Mouse (Mus musculus) kidney, embryonic 14.5 days (tissue): ENCODE data around the gene Tyrobp. TPM values are rescaled to one million over a fixed set of nuclear protein-coding genes. Genes with fewer than 3 reads are reported as not detected.

Experiments
- ATAC-seq: fragments of 200-750 bp; cut with Nextera tagmentation; 2 replicates; pipeline ENCODE4 v1.8.0; 2017; ENCODE audit warnings: moderate number of reproducible peaks, mild to moderate bottlenecking, moderate TSS enrichment, moderate library complexity; ENCODE audit not compliant: low FRiP score, low TSS enrichment
- H3K27ac ChIP-seq: fragments of 300-500 bp; sonication (generic); 2 replicates; pipeline ENCODE4 v1.5.1; 2014; ENCODE audit warnings: low read depth, mild to moderate bottlenecking, low read length, moderate library complexity, mixed read lengths
- H3K27me3 ChIP-seq: fragments of 300-500 bp; sonication (generic); 2 replicates; pipeline ENCODE4 v1.6.1; 2014; ENCODE audit warnings: mild to moderate bottlenecking, low read length; ENCODE audit not compliant: control insufficient read depth, insufficient read depth
- H3K36me3 ChIP-seq: fragments of 300-500 bp; sonication (generic); 2 replicates; pipeline ENCODE4 v1.6.1; 2014; ENCODE audit warnings: low read length, mixed read lengths; ENCODE audit not compliant: control insufficient read depth, insufficient read depth
- H3K4me1 ChIP-seq: fragments of 300-500 bp; sonication (generic); 2 replicates; pipeline ENCODE4 v1.6.1; 2014; ENCODE audit warnings: low read length, mixed read lengths; ENCODE audit not compliant: control insufficient read depth, insufficient read depth
- H3K4me2 ChIP-seq: fragments of 300-500 bp; sonication (generic); replicated peaks from 2 replicates; pipeline ENCODE4 v1.6.1; 2014; ENCODE audit warnings: low read depth, mild to moderate bottlenecking, low read length
- H3K4me3 ChIP-seq: fragments of 300-500 bp; sonication (generic); 2 replicates; pipeline ENCODE4 v1.5.1; 2014; ENCODE audit warnings: mild to moderate bottlenecking, low read length
- H3K9ac ChIP-seq: fragments of 300-500 bp; sonication (generic); 2 replicates; pipeline ENCODE4 v1.6.1; 2014; ENCODE audit warnings: low read depth, mild to moderate bottlenecking, low read length, moderate library complexity
- H3K9me3 ChIP-seq: fragments of 300-500 bp; sonication (generic); 2 replicates; pipeline ENCODE4 v1.6.1; 2016; ENCODE audit warnings: low read length; ENCODE audit not compliant: control insufficient read depth
- WGBS: fragments of 180-500 bp; shearing (Covaris S2); extraction: QIAGEN DNeasy Blood & Tissue Kit; methylation state at CpG from one replicate; pipeline ENCODE4 v1.1.7; 2014; 5-methylcytosine and 5-hydroxymethylcytosine counted together
- polyA plus RNA-seq: library from polyadenylated mRNA; unstranded; fragments of >200 nt; fragmentation: Nextera tagmentation; extraction: Ambion mirVana; gene quantifications from 2 replicates; pipeline ENCODE4 v1.2.1, GENCODE M21; 2014

Tyrobp gene
- polyA plus RNA-seq, 1 experiment from 2014 or later: 23.8 TPM

- Histone ChIP-seq H3K4me3 (no peak overlapping the region), H3K27me3 (peaks cover 37% of the 10 kb centered on the region), H3K4me1 (no peaks in the 10 kb centered on the region), H3K36me3 (no peaks in the 10 kb centered on the region), H3K9ac (no peak overlapping the region), H3K9me3 (0 out of 2 replicates have a peak, but pooled peaks cover 4% of the 10 kb centered on the region), H3K4me2 (no peak overlapping the region), H3K27ac (no peak overlapping the region)
- 71% methylated on average over 7 of the region's 7 CpGs for WGBS
- no peak for ATAC-seq
Observed at GRCm38 (mm10) chr7:30450241-30450640, 36.7 kb downstream of the Tyrobp start.

DNA sequence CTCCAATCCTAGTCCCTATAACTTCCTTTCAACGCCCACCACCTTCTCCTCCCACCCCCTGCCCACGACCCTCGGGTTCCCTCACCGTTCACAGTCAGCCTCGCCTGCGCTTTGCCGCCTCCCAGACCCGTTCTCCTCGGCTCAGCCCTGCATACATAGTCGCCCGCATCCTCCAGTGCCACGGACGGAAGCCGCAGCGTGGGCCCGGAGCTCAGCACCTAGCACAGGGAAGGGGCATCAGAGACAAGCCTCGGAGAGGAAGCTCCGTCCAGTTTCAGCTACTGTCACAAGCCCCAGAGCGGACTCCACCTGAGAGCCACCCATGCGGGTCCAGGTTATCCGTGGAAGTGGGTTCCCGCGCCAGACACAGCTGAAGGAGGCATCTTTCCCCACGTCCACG, 39.8 kb downstream of the Tyrobp start:
- Histone ChIP-seq H3K4me2 (peak overlapping the region; percentile 15), H3K27ac (no peak overlapping the region), H3K4me3 (no peak overlapping the region), H3K27me3 (peaks cover 65% of the 10 kb centered on the region), H3K36me3 (no peaks in the 10 kb centered on the region), H3K9me3 (no peaks in the 10 kb centered on the region), H3K4me1 (peaks cover 7% of the 10 kb centered on the region; the same call in 1 of the 2 replicates), H3K9ac (no peak overlapping the region)
- no peak for ATAC-seq
- 13% methylated on average over 25 of the region's 25 CpGs for WGBS

DNA sequence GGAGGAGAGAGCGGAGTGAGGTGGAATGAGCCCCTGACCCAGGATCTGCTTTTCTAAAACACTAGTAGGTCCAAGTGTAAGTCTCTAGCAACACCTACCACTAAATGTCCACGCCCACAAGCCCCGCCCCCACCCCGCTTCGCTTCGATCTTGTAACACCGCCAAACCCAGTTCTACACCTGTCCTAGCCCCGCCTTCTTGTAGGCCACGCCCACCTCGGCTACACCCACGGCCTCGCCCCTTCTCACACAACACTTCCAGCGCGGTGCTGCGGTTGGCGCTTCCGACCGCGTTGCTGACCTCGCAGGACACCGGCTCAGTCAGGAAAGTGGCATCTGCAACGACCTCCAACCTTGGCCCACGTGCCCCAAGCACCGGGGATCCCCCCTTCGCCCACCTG, 40.2 kb downstream of the Tyrobp start:
- 2% methylated on average over 25 of the region's 25 CpGs for WGBS
- peak overlapping the region; percentile 15 for H3K4me2 ChIP-seq
- H3K27me3 ChIP-seq: peaks cover 69% of the 10 kb centered on the region
- no peaks in the 10 kb centered on the region for H3K9me3 ChIP-seq
- H3K4me3 ChIP-seq: peak overlapping the region; percentile 10; the same call in 1 of the 2 replicates
- peaks cover 7% of the 10 kb centered on the region; the same call in 1 of the 2 replicates for H3K4me1 ChIP-seq
- peak; percentile 43; the same call in 1 of the 2 replicates for ATAC-seq
- H3K36me3 ChIP-seq: no peaks in the 10 kb centered on the region
- H3K9ac ChIP-seq: no peak overlapping the region
- H3K27ac ChIP-seq: no peak overlapping the region

DNA sequence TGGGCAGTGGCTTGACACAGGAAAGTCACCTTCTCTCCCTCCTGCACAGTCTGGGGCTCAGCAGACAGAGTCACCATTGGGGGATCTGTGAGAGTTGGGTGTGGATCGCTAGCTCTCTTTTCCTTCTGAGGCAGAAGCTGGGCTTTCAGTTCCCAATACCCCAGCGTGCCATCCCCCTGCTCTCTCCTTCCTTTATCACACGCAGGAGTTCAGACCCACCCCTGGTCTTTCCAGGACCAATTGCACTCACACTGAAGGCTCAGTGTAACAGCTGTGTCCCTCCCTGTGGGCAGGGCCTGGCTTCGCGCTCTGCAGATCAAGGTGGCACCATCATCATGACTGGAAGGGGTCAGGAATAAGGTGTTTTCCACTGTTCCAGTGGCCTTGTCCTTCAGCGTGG, 40.7 kb downstream of the Tyrobp start:
- 2% methylated on average over 6 of the region's 6 CpGs for WGBS
- no peak for ATAC-seq
- H3K27ac ChIP-seq: no peak overlapping the region
- H3K27me3 ChIP-seq: peaks cover 74% of the 10 kb centered on the region
- 0 out of 2 replicates have a peak overlapping the region, but pooled peaks have one; percentile 15 for H3K4me2 ChIP-seq
- 0 out of 2 replicates have a peak overlapping the region, but pooled peaks have one; percentile 10 for H3K4me3 ChIP-seq
- H3K4me1 ChIP-seq: peaks cover 7% of the 10 kb centered on the region; the same call in 1 of the 2 replicates
- no peaks in the 10 kb centered on the region for H3K9me3 ChIP-seq
- no peak overlapping the region for H3K9ac ChIP-seq
- H3K36me3 ChIP-seq: no peaks in the 10 kb centered on the region

DNA sequence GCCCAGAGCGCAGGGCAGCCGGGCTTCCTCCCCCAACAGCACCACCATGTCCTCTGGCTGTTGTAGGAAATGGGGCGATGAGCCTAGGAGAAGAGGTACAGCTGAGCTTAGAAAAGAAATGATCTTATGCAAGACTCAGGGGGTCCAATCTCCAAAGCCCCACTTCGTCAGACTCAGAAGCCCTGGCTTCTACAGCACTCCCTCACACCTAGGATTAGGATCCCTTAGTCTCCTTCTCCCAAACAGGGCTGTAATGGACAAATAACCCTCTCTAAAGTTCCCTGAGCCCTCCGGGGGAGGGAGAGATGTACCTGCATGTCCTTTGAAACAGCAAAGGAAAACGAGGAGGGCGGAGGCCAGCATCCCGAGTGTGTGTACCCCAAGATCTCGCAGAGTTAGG, 42.9 kb downstream of the Tyrobp start:
- 0% methylated on average over 9 of the region's 9 CpGs for WGBS
- H3K4me1 ChIP-seq: peaks cover 7% of the 10 kb centered on the region; the same call in 1 of the 2 replicates
- H3K9me3 ChIP-seq: no peaks in the 10 kb centered on the region
- peaks cover 90% of the 10 kb centered on the region for H3K27me3 ChIP-seq
- H3K36me3 ChIP-seq: no peaks in the 10 kb centered on the region
- H3K27ac ChIP-seq: no peak overlapping the region
- H3K4me3 ChIP-seq: no peak overlapping the region
- no peak overlapping the region for H3K9ac ChIP-seq
- no peak for ATAC-seq
- no peak overlapping the region for H3K4me2 ChIP-seq

GRCm38 (mm10) chr7:30456911-30457628, 43.5 kb downstream of the Tyrobp start:
- Histone ChIP-seq H3K4me1 (peaks cover 7% of the 10 kb centered on the region; the same call in 1 of the 2 replicates), H3K27me3 (peaks cover 96% of the 10 kb centered on the region), H3K4me3 (no peak overlapping the region; the same call in 1 of the 2 replicates), H3K27ac (no peak overlapping the region), H3K4me2 (no peak overlapping the region; the same call in 1 of the 2 replicates), H3K9me3 (no peaks in the 10 kb centered on the region), H3K36me3 (no peaks in the 10 kb centered on the region), H3K9ac (no peak overlapping the region)
- WGBS: 2% methylated on average over 31 of the region's 31 CpGs
- ATAC-seq: no peak

DNA sequence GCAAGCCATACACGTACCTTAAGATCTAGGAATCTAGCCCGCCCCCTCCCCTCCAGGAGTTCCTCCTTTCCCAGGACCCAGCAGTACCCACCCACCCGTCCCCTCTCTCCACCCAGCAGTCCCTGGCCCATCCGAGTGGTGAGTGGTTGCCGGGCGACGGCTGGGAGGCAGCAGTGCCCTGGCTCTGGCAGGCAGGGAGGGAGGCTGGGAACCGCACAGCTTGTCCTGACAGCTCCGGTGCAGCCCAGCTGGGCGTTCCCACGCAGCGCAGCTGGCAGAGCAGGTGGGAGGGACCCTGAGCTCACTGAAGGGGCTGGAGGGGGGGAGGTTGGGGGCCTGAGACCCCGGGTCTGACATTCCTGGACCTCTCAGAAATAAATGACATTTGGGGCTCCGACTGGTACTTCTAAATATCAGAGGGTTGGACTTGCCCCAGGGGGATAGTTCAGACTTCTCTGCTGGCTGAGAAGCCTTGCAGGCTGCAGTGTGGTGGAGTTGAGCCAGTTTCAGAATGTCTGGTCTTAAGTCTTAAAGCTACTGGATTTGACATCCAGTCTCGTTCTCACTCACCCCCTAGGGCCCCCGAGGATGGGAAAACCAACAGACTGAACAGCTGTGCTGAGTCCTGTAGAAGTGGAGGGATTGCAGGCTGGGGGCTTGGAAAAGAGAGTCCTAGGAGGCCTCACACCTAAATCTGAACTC, 44.2 kb downstream of the Tyrobp start, which contains the start of the genes Kirrel2 and Nphs1:
Gene Kirrel2, minus strand, starts transcription at position 62 of the 702 bp plus-strand sequence.
Gene Nphs1, plus strand, starts transcription at position 687 of the 702 bp plus-strand sequence.
- ATAC-seq: peak; percentile 63; the same call in 1 of the 2 replicates
- 1% methylated on average over 16 of the region's 16 CpGs for WGBS
- H3K27me3 ChIP-seq: peaks cover 96% of the 10 kb centered on the region
- no peak within 1 kb of the TSS for H3K27ac ChIP-seq
- H3K36me3 ChIP-seq: no peaks in the 10 kb centered on the region
- peak within 1 kb of the TSS; percentile 10; the same call in 1 of the 2 replicates for H3K4me2 ChIP-seq
- no peaks in the 10 kb centered on the region for H3K9me3 ChIP-seq
- H3K9ac ChIP-seq: no peak within 1 kb of the TSS
- no peak within 1 kb of the TSS; the same call in 1 of the 2 replicates for H3K4me3 ChIP-seq
- H3K4me1 ChIP-seq: peaks cover 7% of the 10 kb centered on the region; the same call in 1 of the 2 replicates

DNA sequence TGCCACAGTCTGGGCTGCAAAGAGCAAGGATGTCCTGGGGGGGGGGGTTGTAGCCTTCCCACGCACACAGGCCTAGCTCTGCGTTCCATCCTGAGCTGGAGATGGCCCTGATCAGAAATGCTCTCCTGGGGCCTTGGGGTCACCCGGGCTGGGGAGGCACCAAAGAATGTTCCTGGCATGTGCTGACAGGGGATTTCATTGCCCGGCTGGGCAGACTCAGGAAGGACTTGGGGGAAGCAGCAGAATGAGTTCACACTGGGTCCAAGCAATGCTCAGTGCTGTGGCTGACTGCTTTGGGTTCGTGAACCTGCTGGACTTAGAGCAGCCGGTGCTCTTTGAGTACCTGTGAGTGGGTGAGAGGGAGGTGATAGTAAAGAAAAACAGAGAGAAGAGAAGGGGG, 45.9 kb downstream of the Tyrobp start:
- no peak for ATAC-seq

More for the DNA sequence above, 45.9 kb downstream of the Tyrobp start:
- Histone ChIP-seq H3K9me3 (no peaks in the 10 kb centered on the region), H3K36me3 (no peaks in the 10 kb centered on the region), H3K4me3 (no peak overlapping the region), H3K9ac (no peak overlapping the region), H3K27ac (no peak overlapping the region), H3K4me1 (peaks cover 7% of the 10 kb centered on the region; the same call in 1 of the 2 replicates), H3K27me3 (peaks cover 96% of the 10 kb centered on the region), H3K4me2 (no peak overlapping the region)
- 45% methylated on average over 6 of the region's 6 CpGs for WGBS
